Mouse (Mus musculus) CD4-positive helper T cell, adult 2 months (primary cell): ENCODE data around the gene Pip5k1b.

Source experiments
- DNase-seq: peaks from one replicate; pipeline ENCODE4 v3.0.0-alpha.2; 2012; ENCODE audit warnings: low read depth, missing footprints, low spot score

Gene Pip5k1b

GRCm38 (mm10) chr19:24336370-24337076, 219.1 kb downstream of the Pip5k1b start:
- DNase-seq, result peak; percentile 2

- DNase-seq, result no peak
These were observed 219.9 kb downstream of the Pip5k1b start for GRCm38 (mm10) chr19:24335611-24336343.

- no peak for DNase-seq
These were observed 222.7 kb downstream of the Pip5k1b start for GRCm38 (mm10) chr19:24332956-24333355.

GRCm38 (mm10) chr19:24331274-24331673, 224.4 kb downstream of the Pip5k1b start:
- DNase-seq, result no peak

GRCm38 (mm10) chr19:24330366-24330765, 225.3 kb downstream of the Pip5k1b start:
- DNase-seq, result no peak

GRCm38 (mm10) chr19:24327921-24328320, 227.8 kb downstream of the Pip5k1b start:
- DNase-seq, result no peak

- no peak for DNase-seq
These were observed 228.7 kb downstream of the Pip5k1b start for GRCm38 (mm10) chr19:24326969-24327368.

- no peak for DNase-seq
These were observed 230.0 kb downstream of the Pip5k1b start for GRCm38 (mm10) chr19:24325692-24326091.

- DNase-seq, result no peak
These were observed 231.6 kb downstream of the Pip5k1b start for GRCm38 (mm10) chr19:24323841-24324613.

GRCm38 (mm10) chr19:24321900-24322311, 233.8 kb downstream of the Pip5k1b start:
- no peak for DNase-seq

GRCm38 (mm10) chr19:24321211-24321899, 234.3 kb downstream of the Pip5k1b start:
- no peak for DNase-seq

- DNase-seq, result no peak
These were observed 237.5 kb downstream of the Pip5k1b start for GRCm38 (mm10) chr19:24318172-24318571.

GRCm38 (mm10) chr19:24317731-24318130, 237.9 kb downstream of the Pip5k1b start:
- DNase-seq, result no peak

- no peak for DNase-seq
These were observed 238.6 kb downstream of the Pip5k1b start for GRCm38 (mm10) chr19:24317038-24317591.

GRCm38 (mm10) chr19:24316060-24316725, 239.5 kb downstream of the Pip5k1b start:
- no peak for DNase-seq

GRCm38 (mm10) chr19:24315234-24315633, 240.4 kb downstream of the Pip5k1b start:
- DNase-seq, result no peak

GRCm38 (mm10) chr19:24314676-24315075, 241.0 kb downstream of the Pip5k1b start:
- DNase-seq, result no peak

- no peak for DNase-seq
These were observed 242.9 kb downstream of the Pip5k1b start for GRCm38 (mm10) chr19:24312556-24313342.

GRCm38 (mm10) chr19:24312046-24312445, 243.6 kb downstream of the Pip5k1b start:
- no peak for DNase-seq

- no peak for DNase-seq
These were observed 247.4 kb downstream of the Pip5k1b start for GRCm38 (mm10) chr19:24308305-24308705.
